Mouse (Mus musculus) brown adipose tissue, adult 24 weeks (tissue): ENCODE data around the gene Rasl10a. TPM values are rescaled to one million over a fixed set of nuclear protein-coding genes. Genes with fewer than 3 reads are reported as not detected.

ENCODE experiments used
- H3K27ac ChIP-seq: fragments of 200-500 bp; replicated peaks from 2 replicates; pipeline ENCODE4 v1.5.1; 2012; ENCODE audit warnings: low read depth, mild to moderate bottlenecking, low read length
- H3K4me1 ChIP-seq: fragments of 200-500 bp; 2 replicates; pipeline ENCODE4 v1.6.1; 2012; ENCODE audit warnings: low read length, mixed read lengths; ENCODE audit not compliant: control insufficient read depth, insufficient read depth, insufficient read length
- H3K4me3 ChIP-seq: fragments of 200-500 bp; 2 replicates; pipeline ENCODE4 v1.5.1; 2012; ENCODE audit warnings: low read depth, mild to moderate bottlenecking, low read length, moderate library complexity; ENCODE audit not compliant: insufficient read depth
- polyA plus RNA-seq: library from polyadenylated mRNA; stranded (reverse); fragments of >200 nt; gene quantifications from 2 replicates; pipeline ENCODE4 v1.2.4, GENCODE M21; 2012; ENCODE audit not compliant: missing spikeins, insufficient read depth, insufficient read length

Gene Rasl10a
- polyA plus RNA-seq, result 0.95 and 3.4 TPM in 2 replicates

GRCm38 (mm10) chr11:5057856-5058641 is at the start of gene Rasl10a:
TSS of gene Rasl10a (plus strand) at chr11:5058128.
- Histone ChIP-seq H3K4me3 (peak within 1 kb of the TSS; percentile 57), H3K27ac (no peak within 1 kb of the TSS), H3K4me1 (peaks cover 15% of the 10 kb centered on the region)

GRCm38 (mm10) chr11:5008867-5009266 is 49.1 kb upstream of the Rasl10a start:
- Histone ChIP-seq H3K27ac (0 out of 2 replicates have a peak overlapping the region, but pooled peaks have one; percentile 17), H3K4me3 (no peak overlapping the region), H3K4me1 (no peaks in the 10 kb centered on the region)

- Histone ChIP-seq H3K4me3 (no peak overlapping the region), H3K4me1 (no peaks in the 10 kb centered on the region), H3K27ac (peak overlapping the region; percentile 70)
These were observed 48.4 kb upstream of the Rasl10a start for GRCm38 (mm10) chr11:5009354-5010074.

GRCm38 (mm10) chr11:5010205-5010604 is 47.7 kb upstream of the Rasl10a start:
- Histone ChIP-seq H3K4me1 (no peaks in the 10 kb centered on the region), H3K4me3 (no peak overlapping the region), H3K27ac (peak overlapping the region; percentile 23)

DNA sequence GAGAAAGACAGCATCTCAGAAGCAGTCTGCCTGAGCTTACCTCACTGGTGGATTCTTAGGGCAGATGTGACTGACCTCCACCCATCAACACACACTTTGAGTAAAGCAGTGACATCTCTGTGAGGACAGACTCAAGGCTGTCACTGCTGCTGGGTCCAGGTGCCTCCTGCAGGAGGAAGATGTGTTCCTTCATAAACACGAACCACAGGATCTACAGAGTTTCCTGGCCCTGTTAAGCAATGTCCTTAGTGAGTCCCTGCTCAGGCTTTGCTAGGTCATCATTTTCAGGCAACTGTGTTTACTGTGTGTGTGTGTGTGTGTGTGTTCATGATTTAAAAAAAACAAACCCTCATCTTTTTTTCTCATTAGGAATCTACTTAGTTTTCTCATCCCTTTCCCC is 46.4 kb upstream of the Rasl10a start:
- Histone ChIP-seq H3K4me1 (no peaks in the 10 kb centered on the region), H3K27ac (peak overlapping the region; percentile 76)

DNA sequence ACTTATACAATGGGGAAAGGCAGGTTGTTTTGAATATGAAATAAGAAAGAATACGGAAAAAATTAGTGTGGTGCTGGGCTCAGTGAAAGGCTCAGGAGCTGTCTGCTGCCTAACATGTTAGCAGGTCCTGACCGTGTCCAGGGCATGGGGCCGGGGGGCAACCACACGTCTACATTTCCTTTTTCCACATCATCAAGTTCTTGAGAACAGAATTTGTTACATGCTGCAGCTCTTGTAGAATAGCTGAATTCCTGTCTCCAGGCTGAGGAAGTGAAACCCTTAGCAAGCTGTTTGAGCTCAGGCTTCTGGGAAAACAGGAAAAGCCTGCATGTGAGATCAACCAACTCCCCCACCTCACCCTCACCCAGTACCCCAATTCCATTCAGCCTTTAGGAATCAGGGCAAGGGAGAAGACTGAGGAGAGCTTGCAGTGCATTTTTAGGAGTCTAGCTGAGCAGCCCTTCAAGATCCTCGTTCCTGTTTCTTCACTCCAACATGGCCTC is 45.7 kb upstream of the Rasl10a start:
- no peaks in the 10 kb centered on the region for H3K4me1 ChIP-seq
- peak overlapping the region; percentile 85 for H3K27ac ChIP-seq
- H3K4me3 ChIP-seq, result no peak overlapping the region

More for the DNA sequence above, 46.4 kb upstream of the Rasl10a start:
- H3K4me3 ChIP-seq, result no peak overlapping the region

DNA sequence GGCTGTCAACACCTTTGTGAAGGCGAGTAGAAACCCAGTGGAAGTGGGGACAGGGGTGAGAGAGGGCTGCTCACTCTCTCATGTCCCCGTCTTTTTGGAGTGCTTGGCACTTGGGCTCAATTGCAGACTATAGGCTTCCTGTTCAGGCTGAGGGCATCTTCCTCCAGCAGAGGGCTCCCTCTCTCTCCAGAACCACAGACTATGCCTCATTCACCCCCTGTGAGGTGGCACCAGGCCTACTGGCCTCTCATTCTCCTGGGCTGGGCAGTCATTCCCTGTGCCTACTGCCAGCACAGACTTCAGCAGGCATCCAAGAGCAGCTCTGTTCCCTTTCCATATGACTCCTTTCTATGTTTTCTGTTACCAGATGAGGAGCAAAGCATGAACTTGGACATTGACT is 42.2 kb upstream of the Rasl10a start:
- no peak overlapping the region for H3K4me3 ChIP-seq
- H3K27ac ChIP-seq, result no peak overlapping the region
- no peaks in the 10 kb centered on the region for H3K4me1 ChIP-seq

DNA sequence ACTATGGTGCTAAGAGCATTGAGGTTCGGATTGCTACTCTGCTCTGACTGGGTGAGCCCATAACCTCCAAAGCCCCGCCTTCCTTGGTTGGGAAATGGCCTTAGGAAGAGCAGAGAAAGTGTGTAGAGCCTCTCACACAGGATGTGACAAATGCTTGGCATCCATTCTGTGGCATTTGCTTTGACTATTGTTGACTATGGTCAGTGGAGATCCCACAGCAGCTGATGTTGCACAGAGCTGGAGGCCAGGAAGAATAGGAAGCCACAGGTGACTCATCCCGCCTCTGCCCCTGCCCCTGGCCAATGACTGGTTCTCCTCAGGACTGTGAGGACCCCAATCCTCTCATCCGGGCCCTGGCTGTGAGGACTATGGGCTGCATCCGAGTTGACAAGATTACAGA is 41.6 kb upstream of the Rasl10a start:
- Histone ChIP-seq H3K4me1 (no peaks in the 10 kb centered on the region), H3K4me3 (no peak overlapping the region), H3K27ac (no peak overlapping the region)

DNA sequence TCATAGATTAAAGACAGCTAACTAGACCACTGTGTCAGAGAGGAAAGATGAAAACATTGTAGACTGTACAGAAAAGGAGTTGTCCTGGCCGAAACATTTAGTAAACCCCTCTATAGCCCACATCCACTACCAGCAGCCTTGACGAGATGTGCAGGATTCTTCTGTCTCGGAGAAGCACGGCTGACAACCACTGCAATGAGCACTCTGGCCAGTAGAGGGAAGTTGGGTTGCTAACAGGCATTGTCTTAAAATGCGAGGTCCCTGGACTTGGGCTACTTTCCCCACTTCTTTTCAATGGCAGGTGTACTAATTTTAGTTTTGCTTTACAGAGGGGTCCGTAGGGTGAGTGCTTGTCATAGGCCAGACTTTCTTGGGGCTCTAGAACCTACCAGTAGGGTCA is 40.4 kb upstream of the Rasl10a start:
- no peaks in the 10 kb centered on the region for H3K4me1 ChIP-seq
- no peak overlapping the region for H3K4me3 ChIP-seq
- H3K27ac ChIP-seq, result no peak overlapping the region

DNA sequence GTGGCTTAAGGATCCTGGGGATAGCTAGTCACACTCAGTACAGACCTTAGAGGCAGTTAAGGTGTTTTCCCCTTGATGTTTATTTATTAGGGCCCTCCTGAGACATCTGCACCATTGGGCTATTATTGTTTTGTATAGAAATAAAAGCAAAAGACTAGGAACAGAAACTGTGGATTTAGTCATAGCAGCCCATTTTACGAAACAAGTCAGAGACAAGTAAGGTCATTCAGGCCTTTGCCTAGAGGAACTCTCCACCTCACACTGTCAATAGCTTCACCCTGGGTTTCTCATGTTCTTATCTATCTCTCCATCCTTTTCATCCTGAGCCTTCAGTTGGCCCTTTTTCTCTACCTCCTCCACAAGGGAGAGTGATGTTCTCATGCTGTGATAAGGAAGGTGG is 32.8 kb upstream of the Rasl10a start:
- Histone ChIP-seq H3K27ac (no peak overlapping the region), H3K4me3 (no peak overlapping the region), H3K4me1 (no peaks in the 10 kb centered on the region)

- H3K27ac ChIP-seq, result no peak overlapping the region
- H3K4me1 ChIP-seq, result no peaks in the 10 kb centered on the region
- H3K4me3 ChIP-seq, result no peak overlapping the region
These were observed 29.7 kb upstream of the Rasl10a start for GRCm38 (mm10) chr11:5028228-5028627.

GRCm38 (mm10) chr11:5032706-5033105 is 25.2 kb upstream of the Rasl10a start:
- Histone ChIP-seq H3K27ac (no peak overlapping the region), H3K4me1 (no peaks in the 10 kb centered on the region), H3K4me3 (no peak overlapping the region)

DNA sequence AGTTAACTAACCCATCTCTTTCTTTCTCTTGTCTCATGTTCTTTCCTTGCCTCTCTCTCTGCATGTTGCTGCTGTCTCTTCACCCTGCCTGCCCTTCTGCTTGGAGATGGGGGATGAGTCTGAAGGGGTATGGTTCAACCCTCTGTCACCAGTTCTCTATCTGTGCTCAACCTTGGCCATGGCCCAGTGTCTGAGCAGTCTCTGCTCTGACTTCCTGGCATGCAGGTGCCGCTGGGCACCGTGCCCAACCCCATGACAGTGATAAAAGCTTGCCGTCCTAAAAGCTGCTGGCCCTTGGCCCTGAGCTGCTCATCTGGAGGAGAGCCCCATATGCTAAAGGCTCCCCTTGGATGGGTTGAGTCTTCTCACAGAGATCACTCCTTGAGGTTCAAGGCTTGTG is 24.8 kb upstream of the Rasl10a start:
- Histone ChIP-seq H3K27ac (no peak overlapping the region), H3K4me3 (no peak overlapping the region), H3K4me1 (no peaks in the 10 kb centered on the region)

- Histone ChIP-seq H3K27ac (no peak overlapping the region), H3K4me3 (no peak overlapping the region), H3K4me1 (no peaks in the 10 kb centered on the region)
These were observed 22.5 kb upstream of the Rasl10a start for GRCm38 (mm10) chr11:5035421-5035820.

DNA sequence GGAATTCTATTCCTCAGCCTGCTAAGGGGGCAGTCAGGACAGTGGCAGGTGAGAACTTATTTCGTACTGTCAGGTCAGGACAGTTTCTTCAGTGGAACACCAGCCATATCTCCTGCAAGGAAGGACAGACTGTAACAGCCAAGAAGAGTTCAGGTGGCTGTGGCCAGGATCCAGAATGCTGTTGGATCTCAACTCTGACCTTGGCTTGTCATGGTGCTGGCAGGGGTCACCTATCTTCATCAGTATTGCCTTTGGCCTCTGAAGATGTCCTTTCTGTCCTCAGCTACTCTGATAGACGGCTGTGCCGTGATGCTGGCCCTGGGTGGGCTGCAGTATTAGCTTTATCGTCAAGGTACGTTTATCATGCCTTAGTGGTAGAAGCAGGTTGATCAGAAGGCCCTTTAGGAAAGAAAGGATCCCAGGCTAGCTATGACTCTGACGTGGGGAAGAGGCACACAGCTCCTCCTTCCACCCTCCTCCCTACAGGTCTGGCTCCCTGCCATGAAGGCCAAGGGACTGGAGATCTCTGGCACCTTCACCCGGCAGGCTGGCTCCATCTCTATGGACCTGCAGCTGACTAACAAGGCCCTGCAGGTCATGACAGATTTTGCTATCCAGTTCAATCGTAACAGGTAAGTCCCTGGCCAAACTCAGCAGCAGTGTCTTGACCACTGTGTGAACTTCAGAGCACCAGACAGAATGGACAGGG is 20.6 kb upstream of the Rasl10a start:
- no peak overlapping the region for H3K27ac ChIP-seq
- no peak overlapping the region for H3K4me3 ChIP-seq
- H3K4me1 ChIP-seq, result no peaks in the 10 kb centered on the region
